Mouse (Mus musculus) adrenal gland (tissue): ENCODE data around the gene Ccser1.
"Not testable (repeated sequence)": the region's sequence is repeated elsewhere in the genome, so short reads cannot be mapped to it uniquely, and the experiment has no call there.

Experiments
- intact Hi-C: fragments of 180-260 bp; cut with DNase I; formaldehyde crosslinking; loops from one replicate; pipeline ENCODE4 v1.15.1; 2025

Ccser1 gene

GRCm38 (mm10) chr6:61978379-61978778 lies 798.3 kb downstream of the Ccser1 start:
- intact Hi-C loops, result no loop called here

DNA sequence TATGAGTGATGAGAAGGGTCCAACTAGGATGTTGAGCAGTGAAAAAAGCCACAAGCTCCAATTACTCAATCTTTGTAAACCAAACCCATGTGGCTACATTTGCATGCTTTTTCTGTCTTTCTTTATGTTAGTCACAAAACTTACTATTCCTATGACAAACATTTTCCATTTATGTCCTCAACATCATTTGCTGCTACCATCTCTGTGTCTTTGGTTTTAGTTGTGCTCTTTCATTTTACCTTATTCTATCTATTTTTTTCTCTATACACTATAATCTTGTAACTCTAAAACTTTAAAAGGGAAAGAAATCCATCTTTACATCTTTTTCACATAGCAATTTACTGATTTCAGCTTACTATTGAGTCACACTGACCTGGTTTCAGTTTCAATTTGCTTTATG lies 834.2 kb downstream of the Ccser1 start:
- intact Hi-C loops, result no loop called here

- intact Hi-C loops, result no loop called here
Observed at GRCm38 (mm10) chr6:62044454-62044853, 864.3 kb downstream of the Ccser1 start.

DNA sequence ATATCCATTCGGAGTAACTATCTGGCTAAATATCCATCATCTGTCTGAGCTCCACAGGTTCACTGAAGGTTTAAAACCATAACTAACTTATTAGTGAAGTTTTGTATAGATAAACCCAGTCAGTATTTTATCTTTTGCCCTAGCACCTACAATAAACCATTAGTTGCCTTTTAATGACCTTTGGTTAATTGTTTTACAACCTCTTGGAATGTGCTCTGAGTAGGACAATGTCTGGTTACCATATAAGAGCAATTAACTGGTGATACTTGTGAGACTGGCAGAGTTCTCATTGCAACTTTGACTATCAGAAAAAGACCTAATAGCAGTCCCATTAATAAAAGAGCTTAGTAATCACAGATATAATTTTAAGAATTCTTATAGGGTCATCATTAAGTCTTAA lies 864.9 kb downstream of the Ccser1 start:
- intact Hi-C loops, result not testable (repeated sequence)

GRCm38 (mm10) chr6:62055276-62055675 lies 875.2 kb downstream of the Ccser1 start:
- intact Hi-C loops, result no loop called here

GRCm38 (mm10) chr6:62066363-62067023 lies 886.4 kb downstream of the Ccser1 start:
- intact Hi-C loops, result no loop called here

DNA sequence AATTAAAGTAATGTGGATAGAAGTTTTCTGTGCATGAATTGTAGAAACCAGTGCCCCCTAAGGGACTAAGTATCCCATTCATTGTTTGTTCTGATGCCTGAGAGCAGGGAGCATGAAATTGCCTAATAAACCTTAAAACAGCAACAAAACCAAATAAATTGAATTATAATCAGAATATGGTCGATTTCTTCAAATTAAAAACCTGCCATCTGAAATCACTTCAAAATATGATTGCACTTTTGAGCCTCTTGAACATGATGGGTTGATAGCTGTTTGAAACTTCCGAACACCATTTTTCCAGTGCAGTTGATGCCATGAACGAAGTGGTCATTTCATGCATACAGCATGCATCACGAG lies 886.9 kb downstream of the Ccser1 start:
- intact Hi-C loops, result no loop called here

GRCm38 (mm10) chr6:62105464-62105863 lies 925.3 kb downstream of the Ccser1 start:
- intact Hi-C loops, result no loop called here

- intact Hi-C loops, result no loop called here
Observed at GRCm38 (mm10) chr6:62132531-62132930, 952.4 kb downstream of the Ccser1 start.

DNA sequence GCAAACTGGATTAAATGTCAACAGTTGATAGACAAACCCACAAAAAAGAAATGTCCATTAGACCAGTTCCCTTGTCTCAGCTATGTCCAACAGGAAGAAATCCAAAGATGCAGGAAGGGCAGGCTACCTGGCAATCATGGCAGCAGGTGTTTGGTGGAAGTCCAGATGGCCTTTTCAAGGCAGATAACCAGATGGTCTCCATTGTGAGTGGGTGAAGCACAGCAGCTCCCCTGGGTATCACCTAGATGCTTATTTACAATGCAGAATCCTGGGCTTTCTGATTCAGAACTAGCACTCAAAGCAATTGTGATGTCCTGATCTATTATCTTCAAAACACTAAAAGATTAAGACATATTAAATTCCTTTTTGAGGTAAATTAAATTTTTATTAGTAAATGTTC lies 980.2 kb downstream of the Ccser1 start:
- intact Hi-C loops, result no loop called here

DNA sequence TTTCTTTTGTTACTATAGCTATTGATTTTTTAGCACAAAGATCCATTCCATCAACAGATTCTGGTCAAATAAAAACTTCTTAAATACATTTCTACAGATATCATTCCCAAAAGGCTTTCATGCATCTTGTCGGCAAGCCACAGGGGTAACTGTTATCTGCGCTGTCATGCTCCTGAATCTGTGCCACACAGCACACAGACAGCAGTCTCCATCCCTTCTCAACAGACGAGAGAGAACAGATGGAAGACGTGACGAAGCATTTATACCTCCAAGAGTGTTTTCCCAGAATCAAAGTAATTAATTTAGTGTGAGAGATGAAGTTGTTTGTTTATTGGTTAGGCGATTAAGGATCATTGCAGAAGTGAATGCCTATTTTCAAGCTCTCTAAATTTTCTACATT lies 982.5 kb downstream of the Ccser1 start:
- intact Hi-C loops, result no loop called here

- intact Hi-C loops, result no loop called here
Observed at GRCm38 (mm10) chr6:62163826-62164225, 983.7 kb downstream of the Ccser1 start.

- intact Hi-C loops, result no loop called here
Observed at GRCm38 (mm10) chr6:62196496-62197188, 1016.5 kb downstream of the Ccser1 start.

DNA sequence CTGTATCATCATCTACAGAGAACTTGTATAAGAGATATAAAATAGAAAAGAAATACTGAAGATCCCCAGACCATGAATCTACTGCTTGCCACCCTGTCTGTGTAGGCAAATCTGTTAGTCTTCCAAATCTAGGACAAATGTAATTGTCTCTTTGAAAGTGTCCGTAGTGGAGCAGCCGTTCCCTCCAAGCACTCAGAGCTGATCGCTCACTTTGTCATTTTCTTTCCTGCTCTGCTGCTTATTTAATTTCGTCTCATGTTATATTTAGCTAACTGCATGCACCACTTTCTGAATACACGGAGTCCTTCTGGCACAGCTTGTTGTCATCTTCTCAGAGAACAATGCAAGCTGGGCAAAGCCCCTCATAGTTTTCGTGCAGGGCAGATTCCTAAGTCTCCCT lies 1018.6 kb downstream of the Ccser1 start:
- intact Hi-C loops, result no loop called here

- intact Hi-C loops, result no loop called here
Observed at GRCm38 (mm10) chr6:62205013-62205412, 1024.9 kb downstream of the Ccser1 start.

- intact Hi-C loops, result no loop called here
Observed at GRCm38 (mm10) chr6:62221856-62222255, 1041.7 kb downstream of the Ccser1 start.

- intact Hi-C loops, result no loop called here
Observed at GRCm38 (mm10) chr6:62263899-62264298, 1083.8 kb downstream of the Ccser1 start.

GRCm38 (mm10) chr6:62264525-62264924 lies 1084.4 kb downstream of the Ccser1 start:
- intact Hi-C loops, result no loop called here

DNA sequence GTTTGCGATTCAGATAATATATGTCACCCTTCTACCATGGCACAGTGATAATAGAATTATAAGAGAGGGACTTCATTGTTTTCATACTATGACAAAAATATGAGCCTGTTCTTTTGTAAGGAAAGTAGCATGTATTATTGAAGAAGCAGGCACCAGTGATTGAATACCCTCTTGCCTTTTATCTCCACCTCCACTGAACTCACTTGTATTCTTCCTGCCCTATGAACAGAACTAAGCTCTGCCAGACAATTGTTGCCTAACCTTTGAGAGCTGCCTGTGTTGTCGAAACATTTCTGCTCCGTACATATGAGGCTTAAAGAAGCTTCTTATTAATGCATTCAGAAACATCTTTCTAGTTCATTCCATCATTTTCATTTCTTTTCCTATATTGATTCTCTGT lies 1101.1 kb downstream of the Ccser1 start:
- intact Hi-C loops, result no loop called here

DNA sequence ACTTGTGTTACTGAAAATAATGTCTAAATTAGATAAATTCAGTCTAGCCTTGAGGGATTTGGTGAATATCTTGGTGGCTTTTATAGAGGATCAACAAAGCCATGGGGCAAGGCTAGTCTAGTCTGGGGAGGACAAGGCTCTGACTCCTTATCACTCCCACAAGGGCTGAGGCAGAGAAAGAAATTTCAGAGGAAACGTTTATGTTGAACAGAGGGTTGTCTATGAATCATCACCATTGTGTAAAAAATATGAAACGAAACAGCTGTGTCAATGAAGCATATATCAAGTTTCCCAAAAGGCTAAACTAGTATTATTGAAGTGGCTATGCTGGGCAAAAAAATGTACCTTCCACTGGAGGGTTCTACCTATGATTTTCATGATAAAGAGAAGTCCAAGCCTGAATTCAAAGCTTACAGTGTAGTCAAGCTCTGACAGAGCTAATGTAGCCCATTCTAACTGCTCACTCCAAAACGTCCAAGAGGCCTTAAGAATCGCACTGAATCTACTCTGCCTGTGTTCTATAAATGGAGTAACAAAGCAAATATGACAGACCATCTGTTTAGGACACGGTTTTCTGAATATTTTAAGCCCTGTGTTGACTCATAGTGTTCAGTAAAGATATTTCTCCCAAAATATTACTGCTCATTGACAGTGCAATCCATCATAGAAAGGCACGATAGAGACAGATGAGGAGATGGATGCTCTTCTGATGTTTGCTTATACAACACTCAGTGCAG lies 1121.6 kb downstream of the Ccser1 start:
- intact Hi-C loops, result no loop called here

DNA sequence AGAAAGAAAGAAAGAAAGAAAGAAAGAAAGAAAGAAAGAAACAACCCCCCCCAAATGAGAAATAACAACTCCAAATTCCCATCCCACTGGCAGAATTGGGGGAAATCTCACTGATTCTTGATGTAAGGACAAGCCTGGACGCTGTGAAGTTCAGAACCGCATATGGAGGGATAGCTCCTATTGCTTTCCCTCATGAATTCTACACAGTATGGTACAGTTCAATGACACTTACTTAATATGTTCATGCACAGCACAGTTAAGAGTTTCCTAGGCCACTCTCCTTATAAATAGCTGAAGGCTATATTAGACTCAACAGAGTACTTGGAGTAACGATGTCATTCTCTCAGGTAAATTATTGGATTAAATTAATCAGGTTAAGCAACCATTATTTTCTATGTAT lies 1138.5 kb downstream of the Ccser1 start:
- intact Hi-C loops, result no loop called here

- intact Hi-C loops, result no loop called here
Observed at GRCm38 (mm10) chr6:62340319-62340718, 1160.2 kb downstream of the Ccser1 start.

DNA sequence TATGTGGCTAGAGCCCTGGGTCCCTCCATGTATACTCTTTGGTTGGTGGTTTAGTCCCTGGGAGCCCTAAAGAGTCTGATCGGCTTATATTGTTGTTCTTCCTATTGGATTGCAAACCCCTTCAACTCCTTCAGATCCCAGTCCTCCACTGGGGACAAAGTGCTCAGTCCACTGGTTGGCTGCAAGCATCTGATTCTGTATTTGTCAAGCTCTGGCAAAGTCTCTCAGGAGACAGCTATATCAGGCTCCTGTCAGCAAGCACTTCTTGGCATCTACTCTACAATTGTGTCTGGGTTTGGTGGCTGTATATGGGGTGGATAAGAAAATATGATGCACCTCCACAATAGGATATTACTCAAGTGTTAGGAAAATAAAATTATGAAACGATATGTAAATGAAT lies 1187.7 kb downstream of the Ccser1 start:
- intact Hi-C loops, result no loop called here
